Comparison of ENCODE assay signal across 8 mouse cellular contexts in genomic region chr19:10940801-10941457, GRCm38 (mm10). TPM values are rescaled to one million over a fixed set of nuclear protein-coding genes. Genes with fewer than 3 reads are reported as not detected.
DNase-seq lines count a peak whose midpoint lies in the region; ATAC-seq and TF ChIP-seq lines count a peak whose summit lies in the region.

No protein-coding gene starts in this region.

- peak overlapping the region; percentile 87 for H3K4me2 ChIP-seq in forebrain, embryonic 16.5 days (ENCODE audit: low read length)
- H3K4me2 ChIP-seq in liver, embryonic 11.5 days = peak overlapping the region; percentile 79

- peak; percentile 34 to 51 for DNase-seq in layer of hippocampus, postnatal 10 days (ENCODE audit: low spot score in 2 of 2)
- no peak for DNase-seq in layer of hippocampus, adult 18-20 months (ENCODE audit: low spot score in 2 of 2)
- DNase-seq in brain, adult 2 months (ENCODE audit: low read depth, low spot score) = peak; percentile 48
- DNase-seq in liver, embryonic 11.5 days (ENCODE audit: low spot score) = peak; percentile 59
- DNase-seq in urinary bladder, postnatal 10 days (ENCODE audit: low spot score) = no peak
- DNase-seq in T-cell, adult 2 months (ENCODE audit: low spot score) = no peak

- under 1% methylated on average over 40 of the region's 40 CpGs for WGBS in forebrain, embryonic 16.5 days
- WGBS in liver, embryonic 11.5 days = 7% methylated on average over 40 of the region's 40 CpGs
- WGBS in small intestine, adult 2 months = 30% methylated on average over 40 of the region's 40 CpGs

- peak; percentile 80 for ATAC-seq in forebrain, embryonic 16.5 days
- ATAC-seq in liver, embryonic 11.5 days (replicated peaks; ENCODE audit: low FRiP score) = peak; percentile 48

- H3K9me3 ChIP-seq in forebrain, embryonic 16.5 days (ENCODE audit: control insufficient read depth, low read length) = no peaks in the 10 kb centered on the region
- no peaks in the 10 kb centered on the region for H3K9me3 ChIP-seq in liver, embryonic 11.5 days (ENCODE audit: control insufficient read depth, low read length)

- peak overlapping the region; percentile 69 for H3K9ac ChIP-seq in forebrain, embryonic 16.5 days (replicated peaks; ENCODE audit: low read depth, low read length)
- H3K9ac ChIP-seq in liver, embryonic 11.5 days (ENCODE audit: low read depth, low read length) = peak overlapping the region; percentile 64

- H3K27ac ChIP-seq in forebrain, embryonic 16.5 days (ENCODE audit: low read length) = peak overlapping the region; percentile 48
- H3K27ac ChIP-seq in liver, embryonic 11.5 days (ENCODE audit: low read depth, low read length) = no peak overlapping the region
- no peak overlapping the region for H3K27ac ChIP-seq in small intestine, adult 2 months (ENCODE audit: insufficient read depth, low read depth, low read length)

- TF ChIP-seq POLR2A in small intestine, adult 2 months (IDR thresholded peaks at IDR 0.05; ENCODE audit: low read depth, low read length) = no peak

- H3K4me1 ChIP-seq in forebrain, embryonic 16.5 days (replicated peaks; ENCODE audit: control insufficient read depth, insufficient read depth, low read length) = peaks cover 14% of the 10 kb centered on the region
- H3K4me1 ChIP-seq in liver, embryonic 11.5 days (replicated peaks; ENCODE audit: control insufficient read depth, insufficient read depth, low read length) = peaks cover 26% of the 10 kb centered on the region
- H3K4me1 ChIP-seq in small intestine, adult 2 months (ENCODE audit: control insufficient read depth, insufficient read depth, insufficient read length, low read length) = peaks cover 12% of the 10 kb centered on the region

- peaks cover 18% of the 10 kb centered on the region for H3K36me3 ChIP-seq in forebrain, embryonic 16.5 days (ENCODE audit: control insufficient read depth, insufficient read depth)
- peaks cover 17% of the 10 kb centered on the region for H3K36me3 ChIP-seq in liver, embryonic 11.5 days (ENCODE audit: control insufficient read depth, insufficient read depth, low read length)
- peaks cover 32% of the 10 kb centered on the region for H3K36me3 ChIP-seq in small intestine, adult 2 months (ENCODE audit: control insufficient read depth, insufficient read depth, low read length)

- no peak for TF ChIP-seq CTCF in small intestine, adult 2 months (IDR thresholded peaks at IDR 0.05; ENCODE audit: extremely low read depth, insufficient read length, insufficient replicate concordance, low read depth, low read length)

- peak overlapping the region; percentile 42 for H3K4me3 ChIP-seq in forebrain, embryonic 16.5 days (replicated peaks; ENCODE audit: low read length)
- peak overlapping the region; percentile 40 for H3K4me3 ChIP-seq in liver, embryonic 11.5 days (ENCODE audit: low read depth, low read length)
- H3K4me3 ChIP-seq in small intestine, adult 2 months (ENCODE audit: low read depth, low read length) = peak overlapping the region; percentile 44

- no peaks in the 10 kb centered on the region for H3K27me3 ChIP-seq in forebrain, embryonic 16.5 days (replicated peaks; ENCODE audit: control insufficient read depth, insufficient read depth, low read length)
- no peaks in the 10 kb centered on the region for H3K27me3 ChIP-seq in liver, embryonic 11.5 days (replicated peaks; ENCODE audit: control insufficient read depth, insufficient read depth, low read length)
- no peaks in the 10 kb centered on the region for H3K27me3 ChIP-seq in small intestine, adult 2 months (ENCODE audit: control insufficient read depth, insufficient read depth, low read length)

RNA-seq across cellular contexts. Expression of gene Ptgdr2, which starts 4.0 kb away (rescaled TPM):
- under 1 TPM; 0.29 to 0.39 TPM for total RNA-seq in layer of hippocampus, postnatal 10 days (2021)
- total RNA-seq in layer of hippocampus, adult 18-20 months (2021) = under 1 TPM; 0.12 to 0.23 TPM
- 0.12 and 0.13 TPM in 2 replicates for polyA plus RNA-seq in forebrain, embryonic 16.5 days (2015; fragmentation: Nextera tagmentation; extraction: Ambion mirVana)
- not detected in 2 replicates for polyA plus RNA-seq in liver, embryonic 11.5 days (2014; fragmentation: Nextera tagmentation; extraction: Ambion mirVana)
- polyA plus RNA-seq in small intestine, adult 2 months (2012; rRNA removed) = 0.86 and 1.1 TPM in 2 replicates

RNA-seq across cellular contexts. Expression of gene Ccdc86, which starts 8.1 kb away (rescaled TPM):
- total RNA-seq in layer of hippocampus, postnatal 10 days (2021) = 1 to 10 TPM; 9.3 to 9.9 TPM
- total RNA-seq in layer of hippocampus, adult 18-20 months (2021) = 1 to 10 TPM; 8.2 to 8.5 TPM
- 18.8 TPM in 2 replicates for polyA plus RNA-seq in forebrain, embryonic 16.5 days (2015; fragmentation: Nextera tagmentation; extraction: Ambion mirVana)
- 46.0 TPM in 2 replicates for polyA plus RNA-seq in liver, embryonic 11.5 days (2014; fragmentation: Nextera tagmentation; extraction: Ambion mirVana)
- polyA plus RNA-seq in small intestine, adult 2 months (2012; rRNA removed) = 2.5 and 3.2 TPM in 2 replicates

RNA-seq across cellular contexts. Expression of gene Zp1, which starts 20.5 kb away (rescaled TPM):
- total RNA-seq in layer of hippocampus, postnatal 10 days (2021) = not detected
- total RNA-seq in layer of hippocampus, adult 18-20 months (2021) = not detected
- 0.16 and 0.56 TPM in 2 replicates for polyA plus RNA-seq in forebrain, embryonic 16.5 days (2015; fragmentation: Nextera tagmentation; extraction: Ambion mirVana)
- polyA plus RNA-seq in liver, embryonic 11.5 days (2014; fragmentation: Nextera tagmentation; extraction: Ambion mirVana) = not detected in 2 replicates
- 0.05 and 0.14 TPM in 2 replicates for polyA plus RNA-seq in small intestine, adult 2 months (2012; rRNA removed)

RNA-seq across cellular contexts. Expression of gene Ms4a10, which starts 33.5 kb away (rescaled TPM):
- total RNA-seq in layer of hippocampus, postnatal 10 days (2021) = not detected
- total RNA-seq in layer of hippocampus, adult 18-20 months (2021) = not detected
- polyA plus RNA-seq in forebrain, embryonic 16.5 days (2015; fragmentation: Nextera tagmentation; extraction: Ambion mirVana) = not detected in 2 replicates
- not detected in 2 replicates for polyA plus RNA-seq in liver, embryonic 11.5 days (2014; fragmentation: Nextera tagmentation; extraction: Ambion mirVana)
- 103 and 341 TPM in 2 replicates for polyA plus RNA-seq in small intestine, adult 2 months (2012; rRNA removed)

RNA-seq across cellular contexts. Expression of gene Prpf19, which starts 45.9 kb away (rescaled TPM):
- 100 to 1,000 TPM; 191 to 208 TPM for total RNA-seq in layer of hippocampus, postnatal 10 days (2021)
- total RNA-seq in layer of hippocampus, adult 18-20 months (2021) = 100 to 1,000 TPM; 197 to 217 TPM
- polyA plus RNA-seq in forebrain, embryonic 16.5 days (2015; fragmentation: Nextera tagmentation; extraction: Ambion mirVana) = 42.8 and 43.3 TPM in 2 replicates
- polyA plus RNA-seq in liver, embryonic 11.5 days (2014; fragmentation: Nextera tagmentation; extraction: Ambion mirVana) = 45.7 and 46.8 TPM in 2 replicates
- 63.6 and 114 TPM in 2 replicates for polyA plus RNA-seq in small intestine, adult 2 months (2012; rRNA removed)

Comparison
In these comparisons a context has a peak if more than half of its experiments do, and no peak if none do; other contexts are left out.
1. DNase-seq: peak in layer of hippocampus, postnatal 10 days (2 of 2), brain, adult 2 months (single experiment) and liver, embryonic 11.5 days (single experiment); none in layer of hippocampus, adult 18-20 months (0 of 2), urinary bladder, postnatal 10 days (single experiment) and T-cell, adult 2 months (single experiment).
2. Peak in every context shown above with its lines, with median percentiles within 50 percentile points of each other: H3K4me3 ChIP-seq.